Mouse (Mus musculus): ENCODE data around the gene Rbm25. TPM values are rescaled to one million over a fixed set of nuclear protein-coding genes. Genes with fewer than 3 reads are reported as not detected.
"Not testable (repeated sequence)": the region's sequence is repeated elsewhere in the genome, so short reads cannot be mapped to it uniquely, and the experiment has no call there.

Gene Rbm25
- polyA plus RNA-seq (2015; fragmentation: Nextera tagmentation; extraction: Ambion mirVana): 219 and 237 TPM in 2 replicates

- not testable (repeated sequence) for H3K27me3 ChIP-seq (replicated peaks); H3K9me3 ChIP-seq; H3K36me3 ChIP-seq; ATAC-seq; H3K4me1 ChIP-seq (replicated peaks)
- Histone ChIP-seq H3K4me2 (replicated peaks) (peak within 1 kb of the TSS; percentile 57), H3K27ac (peak within 1 kb of the TSS; percentile 97), H3K4me3 (replicated peaks) (peak within 1 kb of the TSS; percentile 86), H3K9ac (peak within 1 kb of the TSS; percentile 90)
- WGBS: no CpG with 5 or more reads among the region's 5 CpGs
These were observed at the start of gene Rbm25 for GRCm38 (mm10) chr12:83630936-83631335. Gene Rbm25, plus strand, starts transcription at chr12:83631236.

DNA sequence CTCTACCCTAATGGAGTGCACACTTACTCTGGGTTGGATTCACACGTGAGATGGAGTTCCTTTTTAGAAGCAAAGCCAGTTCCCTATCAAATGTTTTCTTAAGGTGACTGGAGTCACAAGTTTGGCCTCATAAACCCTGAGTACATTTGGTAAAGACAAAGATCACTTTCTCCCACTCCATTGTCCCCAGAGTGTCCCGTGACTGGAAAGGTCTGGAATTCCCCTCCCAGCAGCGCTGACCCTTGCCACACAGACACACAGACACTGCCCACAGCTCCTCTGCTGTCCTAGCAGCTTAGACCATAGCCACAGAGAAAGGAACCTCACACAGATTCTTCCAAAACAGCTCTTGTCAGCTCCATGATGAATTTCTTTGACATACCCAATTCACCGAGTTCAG, 48.9 kb upstream of the Rbm25 start:
- Histone ChIP-seq H3K9ac (no peak overlapping the region), H3K4me2 (replicated peaks) (no peak overlapping the region), H3K27me3 (replicated peaks) (no peaks in the 10 kb centered on the region), H3K9me3 (no peaks in the 10 kb centered on the region), H3K36me3 (no peaks in the 10 kb centered on the region), H3K27ac (no peak overlapping the region), H3K4me3 (replicated peaks) (no peak overlapping the region), H3K4me1 (replicated peaks) (no peaks in the 10 kb centered on the region; the same call in 1 of the 2 replicates)
- no peak for ATAC-seq
- WGBS: 60% methylated on average over 4 of the region's 4 CpGs

GRCm38 (mm10) chr12:83582747-83583146, 48.3 kb upstream of the Rbm25 start:
- H3K9ac ChIP-seq: no peak overlapping the region
- H3K9me3 ChIP-seq: no peaks in the 10 kb centered on the region
- no peaks in the 10 kb centered on the region for H3K27me3 ChIP-seq (replicated peaks)
- no peak overlapping the region for H3K4me3 ChIP-seq (replicated peaks)
- no peaks in the 10 kb centered on the region for H3K36me3 ChIP-seq
- no peaks in the 10 kb centered on the region; the same call in 1 of the 2 replicates for H3K4me1 ChIP-seq (replicated peaks)
- no peak overlapping the region for H3K4me2 ChIP-seq (replicated peaks)
- ATAC-seq: no peak
- 93% methylated on average over 4 of the region's 4 CpGs for WGBS
- H3K27ac ChIP-seq: no peak overlapping the region

DNA sequence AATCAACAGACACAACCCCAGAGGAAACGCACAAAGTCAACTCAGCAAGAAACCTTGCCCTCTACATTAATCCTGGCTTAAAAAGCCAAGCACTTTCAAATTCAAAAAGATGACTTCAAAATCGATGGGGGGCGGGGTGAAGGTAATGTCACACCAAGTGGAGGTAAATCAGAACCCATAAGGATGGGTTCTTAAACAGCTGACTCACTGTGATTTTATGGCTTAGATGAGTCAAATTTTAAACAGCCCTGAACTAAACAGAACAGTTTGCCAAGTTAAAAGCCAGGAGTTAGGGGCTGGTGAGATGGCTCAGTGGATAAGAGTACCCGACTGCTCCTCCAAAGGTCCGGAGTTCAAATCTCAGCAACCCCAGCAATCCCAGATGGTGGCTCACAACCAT, 44.4 kb upstream of the Rbm25 start:
- no peaks in the 10 kb centered on the region; the same call in 1 of the 2 replicates for H3K4me1 ChIP-seq (replicated peaks)
- 86% methylated on average over 5 of the region's 5 CpGs for WGBS
- 0 out of 2 replicates have a peak, but pooled peaks cover 3% of the 10 kb centered on the region for H3K36me3 ChIP-seq
- no peak overlapping the region for H3K4me2 ChIP-seq (replicated peaks)
- no peaks in the 10 kb centered on the region for H3K9me3 ChIP-seq
- H3K27me3 ChIP-seq (replicated peaks): no peaks in the 10 kb centered on the region
- no peak overlapping the region for H3K4me3 ChIP-seq (replicated peaks)
- no peak overlapping the region for H3K27ac ChIP-seq
- no peak overlapping the region for H3K9ac ChIP-seq
- ATAC-seq: no peak

- ATAC-seq: no peak
- WGBS: 88% methylated on average over 8 of the region's 8 CpGs
- H3K36me3 ChIP-seq: peaks cover 11% of the 10 kb centered on the region; the same call in 1 of the 2 replicates
These were observed 39.1 kb upstream of the Rbm25 start for GRCm38 (mm10) chr12:83591754-83592501.

DNA sequence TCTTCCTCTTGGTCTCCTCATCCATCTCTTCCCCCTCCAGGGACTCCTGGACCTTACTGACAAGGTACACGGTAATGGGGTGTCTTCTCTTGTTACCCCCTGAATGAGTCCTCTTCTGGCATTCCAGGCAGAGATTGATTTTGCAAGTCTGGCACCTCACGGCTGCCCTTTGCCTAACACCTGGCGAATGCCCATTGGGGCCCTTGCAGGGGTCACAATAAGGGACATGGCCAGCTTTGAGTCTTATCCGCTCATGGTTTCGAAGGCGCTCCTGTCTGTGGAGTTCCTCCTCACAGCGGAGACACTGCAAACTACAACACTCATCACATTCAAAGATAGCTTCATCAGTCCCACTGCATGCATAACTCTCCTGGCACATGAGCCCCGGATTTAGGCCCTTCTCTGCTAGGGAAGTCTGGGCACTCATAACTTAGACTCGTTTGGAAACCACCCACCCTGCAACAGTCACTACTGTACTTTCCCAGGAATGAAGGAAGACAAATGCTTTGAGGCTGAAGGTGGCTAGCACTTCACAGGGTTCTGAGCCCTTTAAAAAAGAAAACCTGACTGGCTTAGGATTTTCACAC, 36.5 kb upstream of the Rbm25 start:
- H3K4me3 ChIP-seq (replicated peaks): no peak overlapping the region
- 89% methylated on average over 9 of the region's 9 CpGs for WGBS
- no peaks in the 10 kb centered on the region for H3K9me3 ChIP-seq
- H3K4me2 ChIP-seq (replicated peaks): no peak overlapping the region
- no peak for ATAC-seq
- no peaks in the 10 kb centered on the region; the same call in 1 of the 2 replicates for H3K4me1 ChIP-seq (replicated peaks)
- H3K27me3 ChIP-seq (replicated peaks): no peaks in the 10 kb centered on the region
- no peak overlapping the region for H3K9ac ChIP-seq
- H3K36me3 ChIP-seq: peaks cover 9% of the 10 kb centered on the region; the same call in 1 of the 2 replicates
- H3K27ac ChIP-seq: no peak overlapping the region

More at GRCm38 (mm10) chr12:83591754-83592501, 39.1 kb upstream of the Rbm25 start:
- no peak overlapping the region for H3K4me2 ChIP-seq (replicated peaks)
- no peaks in the 10 kb centered on the region; the same call in 1 of the 2 replicates for H3K4me1 ChIP-seq (replicated peaks)
- no peaks in the 10 kb centered on the region for H3K27me3 ChIP-seq (replicated peaks)
- H3K9ac ChIP-seq: no peak overlapping the region
- no peaks in the 10 kb centered on the region for H3K9me3 ChIP-seq
- H3K4me3 ChIP-seq (replicated peaks): no peak overlapping the region
- no peak overlapping the region for H3K27ac ChIP-seq

DNA sequence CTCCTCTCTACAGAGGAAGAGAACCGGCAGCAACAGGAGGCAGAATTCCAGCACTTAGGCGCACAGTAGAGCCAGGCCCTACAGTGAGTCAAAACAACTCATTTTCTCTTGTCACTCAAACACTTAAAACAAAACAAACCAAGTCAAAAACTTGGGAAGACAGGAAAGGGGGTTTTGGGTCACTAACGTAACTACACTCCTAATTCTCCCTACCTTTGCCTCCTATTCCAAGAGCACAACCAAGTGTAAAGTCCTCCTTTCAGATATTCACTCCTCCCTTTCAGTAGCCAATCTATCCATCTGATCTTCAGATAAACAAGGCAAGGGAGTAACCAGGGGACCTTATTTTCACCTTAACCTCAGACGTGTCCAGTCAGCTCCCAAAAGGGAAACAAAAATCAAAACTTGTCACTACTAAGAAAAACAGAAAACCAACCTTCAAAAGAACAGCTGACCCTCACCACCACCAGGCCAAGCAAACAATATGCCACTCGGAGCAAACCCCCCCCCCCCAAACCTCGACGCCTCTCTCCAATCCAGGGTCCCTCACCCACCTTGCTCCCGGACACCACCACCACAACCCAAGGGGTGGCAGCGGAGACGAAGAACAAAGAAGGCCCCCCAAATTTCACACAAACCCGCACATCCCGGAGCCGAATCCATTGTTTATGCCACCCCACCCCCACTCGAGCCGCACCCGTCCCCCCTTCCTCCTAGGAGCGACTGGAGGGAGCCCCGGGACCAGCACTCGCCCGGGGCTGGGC, 34.7 kb upstream of the Rbm25 start:
- H3K27ac ChIP-seq: peak overlapping the region; percentile 89
- no peaks in the 10 kb centered on the region; the same call in 1 of the 2 replicates for H3K4me1 ChIP-seq (replicated peaks)
- H3K27me3 ChIP-seq (replicated peaks): no peaks in the 10 kb centered on the region
- H3K4me2 ChIP-seq (replicated peaks): peak overlapping the region; percentile 76
- peaks cover 9% of the 10 kb centered on the region; the same call in 1 of the 2 replicates for H3K36me3 ChIP-seq
- WGBS: 3% methylated on average over 20 of the region's 20 CpGs
- H3K4me3 ChIP-seq (replicated peaks): peak overlapping the region; percentile 97
- ATAC-seq: no peak; the same call in 1 of the 2 replicates
- H3K9ac ChIP-seq: peak overlapping the region; percentile 94
- H3K9me3 ChIP-seq: no peaks in the 10 kb centered on the region

GRCm38 (mm10) chr12:83597025-83597501, 34.0 kb upstream of the Rbm25 start, which contains the start of gene Zfyve1:
Gene Zfyve1, minus strand, starts transcription at chr12:83597222.
- peak within 1 kb of the TSS; percentile 94 for H3K9ac ChIP-seq
- peak within 1 kb of the TSS; percentile 76 for H3K4me2 ChIP-seq (replicated peaks)
- no peaks in the 10 kb centered on the region for H3K27me3 ChIP-seq (replicated peaks)
- peaks cover 9% of the 10 kb centered on the region; the same call in 1 of the 2 replicates for H3K36me3 ChIP-seq
- no peaks in the 10 kb centered on the region; the same call in 1 of the 2 replicates for H3K4me1 ChIP-seq (replicated peaks)
- 0% methylated on average over 28 of the region's 28 CpGs for WGBS
- peak within 1 kb of the TSS; percentile 97 for H3K4me3 ChIP-seq (replicated peaks)
- ATAC-seq: peak; percentile 99
- no peaks in the 10 kb centered on the region for H3K9me3 ChIP-seq
- H3K27ac ChIP-seq: peak within 1 kb of the TSS; percentile 89

GRCm38 (mm10) chr12:83597881-83598280, 33.2 kb upstream of the Rbm25 start:
- no peak overlapping the region for H3K4me3 ChIP-seq (replicated peaks)
- H3K4me1 ChIP-seq (replicated peaks): no peaks in the 10 kb centered on the region; the same call in 1 of the 2 replicates
- H3K27ac ChIP-seq: no peak overlapping the region
- H3K27me3 ChIP-seq (replicated peaks): no peaks in the 10 kb centered on the region
- no peak overlapping the region for H3K4me2 ChIP-seq (replicated peaks)
- H3K9me3 ChIP-seq: no peaks in the 10 kb centered on the region
- ATAC-seq: no peak
- no peak overlapping the region for H3K9ac ChIP-seq
- 80% methylated on average over 2 of the region's 2 CpGs for WGBS
- H3K36me3 ChIP-seq: peaks cover 9% of the 10 kb centered on the region; the same call in 1 of the 2 replicates

DNA sequence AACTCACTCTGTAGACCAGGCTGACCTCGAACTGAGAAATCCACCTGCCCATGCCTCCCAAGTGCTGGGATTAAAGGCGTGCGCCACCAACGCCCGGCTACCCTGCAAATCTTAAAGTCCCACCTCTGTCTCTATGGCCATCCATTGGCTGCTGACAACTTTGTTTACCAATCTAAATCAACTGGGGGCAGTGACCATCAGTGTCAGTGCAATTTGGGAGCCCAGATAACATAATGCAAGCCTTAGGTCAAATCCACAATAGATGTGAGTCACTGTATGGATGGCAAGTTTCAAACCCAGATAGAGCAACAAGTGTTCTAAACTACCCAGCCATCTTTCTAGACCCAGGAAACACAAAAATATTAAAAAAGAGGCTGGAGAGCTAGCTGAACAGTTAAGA, 28.8 kb upstream of the Rbm25 start:
- no peaks in the 10 kb centered on the region for H3K4me1 ChIP-seq (replicated peaks)
- H3K9me3 ChIP-seq: no peaks in the 10 kb centered on the region
- H3K4me2 ChIP-seq (replicated peaks): no peak overlapping the region
- 80% methylated on average over 5 of the region's 5 CpGs for WGBS
- no peak overlapping the region for H3K9ac ChIP-seq
- no peaks in the 10 kb centered on the region for H3K36me3 ChIP-seq
- H3K4me3 ChIP-seq (replicated peaks): no peak overlapping the region
- ATAC-seq: no peak
- H3K27ac ChIP-seq: no peak overlapping the region
- no peaks in the 10 kb centered on the region for H3K27me3 ChIP-seq (replicated peaks)

DNA sequence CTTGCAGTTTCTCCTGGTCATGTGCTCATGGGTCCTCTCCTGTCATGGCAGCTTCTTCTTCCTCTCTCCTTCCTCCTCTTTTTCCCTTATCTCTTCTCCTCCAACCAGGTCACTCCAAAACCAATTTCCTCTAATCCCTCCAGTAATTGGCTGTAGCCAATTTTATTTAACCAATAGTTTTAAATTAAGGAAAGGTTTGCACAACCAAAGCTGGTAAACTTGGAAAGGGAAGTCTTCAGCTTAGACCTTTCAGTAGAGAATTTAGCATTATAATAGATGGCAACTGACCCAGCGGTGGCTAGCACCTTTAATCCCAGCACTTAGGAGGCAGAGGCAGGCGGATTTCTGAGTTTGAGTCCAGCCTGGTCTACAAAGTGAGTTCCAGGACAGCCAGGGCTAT, 24.6 kb upstream of the Rbm25 start:
- H3K4me1 ChIP-seq (replicated peaks); H3K27ac ChIP-seq; ATAC-seq; H3K9ac ChIP-seq; H3K36me3 ChIP-seq; H3K27me3 ChIP-seq (replicated peaks); H3K4me3 ChIP-seq (replicated peaks); H3K9me3 ChIP-seq; H3K4me2 ChIP-seq (replicated peaks): not testable (repeated sequence)
- WGBS: 89% methylated on average over 2 of the region's 2 CpGs

DNA sequence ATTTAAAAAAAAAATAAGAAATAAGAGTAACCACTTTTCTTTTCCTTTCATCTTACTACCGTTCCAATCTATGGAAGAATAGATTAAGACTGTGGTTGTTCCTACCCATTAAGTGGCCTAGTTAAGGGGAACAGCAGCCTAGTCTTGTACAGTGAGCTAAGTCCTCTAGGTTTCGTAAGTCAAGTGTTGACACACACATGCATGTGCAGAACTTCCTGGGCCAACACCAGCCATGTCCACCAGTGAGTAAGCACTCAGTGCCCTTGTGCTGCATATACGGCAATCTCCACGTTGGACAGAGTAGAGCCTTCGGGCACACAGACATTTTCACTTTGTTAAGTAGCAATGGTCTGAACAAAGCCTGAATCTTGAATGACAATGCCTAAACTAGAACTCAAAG, 13.8 kb upstream of the Rbm25 start:
- Histone ChIP-seq H3K4me1 (replicated peaks) (no peaks in the 10 kb centered on the region), H3K9ac (no peak overlapping the region), H3K27ac (no peak overlapping the region), H3K27me3 (replicated peaks) (no peaks in the 10 kb centered on the region), H3K4me2 (replicated peaks) (no peak overlapping the region), H3K36me3 (no peaks in the 10 kb centered on the region), H3K9me3 (no peaks in the 10 kb centered on the region), H3K4me3 (replicated peaks) (no peak overlapping the region)
- no peak for ATAC-seq
- 92% methylated on average over 5 of the region's 5 CpGs for WGBS

Measured in intestine, embryonic 15.5 days (tissue).